Mouse (Mus musculus) kidney, postnatal 25 days (tissue): ENCODE data around the gene Ccng2.
A peak's percentile ranks its signal among the peaks of the same experiment; 100 is the strongest.

Experiments used
- DNase-seq, 2 experiments: peaks; one replicate each; pipeline ENCODE4 v3.0.0; 2021; ENCODE audit warnings: mixed read lengths in 2 of 2

Gene Ccng2

DNA sequence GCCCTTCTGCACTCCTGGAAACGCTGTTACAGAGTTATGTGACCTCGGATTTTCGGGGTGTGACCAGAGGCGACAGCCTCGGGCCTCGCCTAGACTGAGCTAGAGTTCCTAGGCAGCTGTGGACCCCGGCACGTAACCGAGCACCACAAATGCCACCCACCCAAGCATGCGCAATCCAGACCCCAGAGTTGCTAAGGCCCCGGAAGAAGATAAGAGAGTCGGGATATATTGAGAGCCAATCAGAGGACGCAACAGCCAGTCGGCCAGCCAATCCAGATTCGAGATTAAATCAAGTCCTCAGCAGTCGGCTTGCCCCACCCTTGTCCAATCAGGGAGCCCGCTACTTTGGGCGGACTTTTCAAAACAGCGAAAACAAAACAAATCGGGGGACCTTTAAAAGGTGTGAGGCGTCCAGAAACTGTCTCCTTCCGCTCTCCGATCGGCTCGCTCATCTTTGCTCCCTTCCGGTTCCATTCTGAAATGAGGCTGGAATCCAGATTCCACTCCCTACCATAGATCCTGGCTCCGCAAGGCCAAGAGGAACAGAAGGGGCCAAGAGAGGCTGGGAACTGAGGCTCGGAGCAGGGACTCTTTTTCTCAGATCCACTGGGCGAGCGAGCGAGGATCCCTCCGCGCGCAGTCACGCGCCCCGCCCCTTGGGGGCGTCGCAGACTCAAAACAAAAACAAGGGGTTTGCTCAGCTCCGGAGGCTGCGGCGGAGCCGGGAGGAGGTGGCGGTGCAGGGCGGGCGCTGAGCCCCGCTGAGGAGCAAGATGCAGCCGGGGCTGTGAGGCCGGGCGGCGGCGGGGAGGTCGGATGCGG, at the start of gene Ccng2:
Gene Ccng2 (plus strand): TSS at position 375 of the 822 bp plus-strand sequence.
- DNase-seq: peak; percentile 97 to 99

DNA sequence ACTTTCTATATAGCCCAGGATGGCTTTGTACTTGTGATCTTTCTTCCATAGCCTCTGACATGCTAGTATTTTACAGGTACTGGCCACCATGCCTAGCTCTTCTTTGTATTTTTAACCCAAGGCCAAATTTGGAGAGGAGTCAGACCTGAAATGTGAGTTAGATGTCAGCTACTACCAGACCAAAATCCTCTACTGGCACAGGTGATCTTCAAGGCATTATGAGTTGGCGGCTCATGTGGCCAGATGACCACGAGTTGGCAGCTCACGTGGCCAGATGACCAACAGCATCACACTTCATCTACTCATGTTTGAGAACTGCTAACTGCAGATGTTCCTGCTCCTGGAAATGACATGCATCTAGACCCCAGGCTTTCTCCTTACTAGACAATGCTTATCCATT, 48.7 kb upstream of the Ccng2 start:
- DNase-seq: no peak

DNA sequence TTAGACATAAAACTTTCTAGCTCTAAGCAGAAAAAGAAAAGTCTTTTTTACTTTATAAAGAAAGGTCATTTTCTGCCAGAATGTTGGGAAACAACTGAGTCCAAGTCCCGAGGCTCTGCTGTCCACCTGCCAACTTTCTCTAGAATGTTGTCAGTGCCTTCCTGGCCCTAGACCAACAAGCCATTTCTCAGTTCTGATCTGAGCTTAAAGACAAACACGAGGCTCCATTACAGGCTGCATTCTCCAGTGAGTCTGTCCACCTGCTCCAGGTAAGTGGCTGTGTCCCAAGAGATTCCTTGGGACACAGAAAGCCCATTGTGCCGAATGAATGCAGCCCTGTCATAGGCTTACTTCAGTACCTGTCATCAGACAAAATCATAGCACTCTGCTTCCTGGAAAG, 45.4 kb upstream of the Ccng2 start:
- DNase-seq: peak; percentile 69 to 78

DNA sequence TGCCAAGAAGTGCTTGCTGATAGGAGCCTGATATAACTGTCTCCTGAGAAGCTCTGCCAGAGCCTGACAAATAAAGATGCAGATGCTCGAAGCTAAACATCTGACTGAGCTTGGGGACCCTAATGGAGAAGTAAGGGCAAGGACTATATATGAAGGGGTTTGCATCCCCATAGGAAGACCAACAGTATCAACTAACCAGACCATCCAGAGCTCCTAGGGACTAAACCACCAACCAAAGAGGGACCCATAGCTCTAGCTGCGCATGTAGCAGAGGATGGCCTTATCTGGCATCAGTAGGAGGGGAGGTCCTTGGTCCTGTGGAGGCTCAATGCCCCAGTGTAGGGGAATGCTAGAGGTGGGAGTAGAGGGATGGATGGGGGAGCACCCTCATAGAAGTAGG, 42.5 kb upstream of the Ccng2 start:
- no peak for DNase-seq

DNA sequence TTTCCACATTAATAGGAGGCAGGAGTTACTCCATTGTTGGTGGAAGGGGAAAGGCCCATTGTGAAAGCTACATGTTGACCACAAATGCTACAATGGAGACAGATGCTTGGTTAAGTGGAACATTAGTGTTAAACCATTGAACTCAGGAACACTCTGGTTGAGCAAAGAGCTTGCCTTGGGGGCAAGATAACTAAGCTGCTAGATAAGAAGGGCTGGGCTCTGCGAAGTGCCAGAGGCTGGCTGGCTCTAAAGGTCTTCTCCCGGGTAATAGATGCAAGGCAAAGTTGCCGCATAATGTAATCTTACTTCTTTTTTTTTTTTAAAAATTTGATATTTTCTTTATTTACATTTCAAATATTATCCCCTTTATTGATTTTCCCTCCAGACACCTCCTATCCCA, 39.9 kb upstream of the Ccng2 start:
- no peak for DNase-seq

DNA sequence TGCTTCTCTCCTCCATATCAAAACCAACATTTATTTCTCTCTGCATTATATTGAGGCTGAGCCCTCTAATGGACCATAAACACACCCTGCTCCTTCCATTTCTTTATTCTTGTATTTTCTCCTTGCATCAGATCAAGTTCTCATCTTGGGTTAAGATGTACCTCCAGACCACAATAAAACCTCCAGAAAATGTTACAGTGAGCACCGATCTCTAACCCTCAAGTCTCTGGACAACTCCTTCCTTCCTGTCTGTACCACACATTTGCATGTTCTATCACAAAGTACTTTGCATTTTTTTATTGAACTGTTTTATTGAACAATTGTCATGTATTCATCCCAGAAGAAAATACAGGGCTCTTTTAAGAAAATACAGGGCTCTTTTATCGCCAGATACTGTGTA, 37.5 kb upstream of the Ccng2 start:
- DNase-seq: no peak

DNA sequence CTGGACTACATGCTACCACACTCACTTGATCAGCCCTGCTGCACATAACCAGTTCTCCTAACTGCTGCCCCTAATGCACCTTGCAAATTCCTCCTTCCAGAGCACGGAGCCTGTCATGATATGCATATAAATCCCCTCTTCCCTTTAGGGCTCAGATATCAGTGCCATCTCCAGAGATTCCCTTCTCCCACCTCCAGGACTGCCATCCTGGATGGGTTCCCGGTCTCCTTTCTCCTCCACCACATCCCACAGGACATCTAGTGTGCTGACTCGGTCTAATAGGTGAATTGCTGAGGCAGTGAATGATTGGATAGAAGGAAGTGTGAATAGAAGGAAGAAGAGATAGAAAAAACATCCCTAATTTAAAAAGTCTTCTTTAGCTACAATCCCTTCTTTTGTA, 35.3 kb upstream of the Ccng2 start:
- DNase-seq: no peak

DNA sequence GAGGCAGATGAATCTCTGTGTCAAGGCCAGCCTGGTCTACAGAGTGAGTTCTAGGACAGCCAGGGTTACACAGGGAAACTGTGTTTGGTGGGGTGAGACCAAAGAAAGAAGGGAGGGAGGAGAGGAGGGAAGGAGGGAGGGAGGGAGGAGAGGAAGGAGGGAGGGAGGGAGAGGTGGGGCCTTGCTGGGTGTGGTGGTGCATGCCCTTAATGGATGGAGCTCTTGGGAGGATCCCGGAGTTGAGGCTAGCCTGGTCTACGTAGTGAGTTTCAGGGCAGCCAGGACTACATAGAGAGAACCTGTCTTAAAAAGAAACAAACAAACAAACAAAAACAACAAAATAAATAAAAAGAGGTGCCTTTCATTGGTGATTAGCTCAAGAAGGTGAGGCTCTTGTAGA, 34.2 kb upstream of the Ccng2 start:
- DNase-seq: no peak

DNA sequence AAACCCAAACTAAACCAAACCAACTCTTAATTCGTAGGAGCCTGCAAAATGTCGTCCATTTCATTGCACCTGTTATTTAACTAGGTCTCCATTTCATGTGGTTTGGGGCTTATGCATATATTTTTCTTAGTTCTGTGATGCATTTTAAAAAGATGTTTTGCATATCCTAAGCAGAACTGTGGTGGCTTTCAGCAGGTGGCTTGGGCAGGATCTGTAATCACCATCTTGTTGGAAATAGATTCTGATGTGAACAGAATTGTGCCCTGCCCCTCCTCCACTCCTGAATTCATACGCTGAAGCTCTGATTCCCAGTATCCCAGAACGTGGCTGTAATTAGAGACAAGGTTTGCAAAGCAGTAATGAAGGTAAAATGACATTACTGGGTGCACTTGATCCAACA, 32.9 kb upstream of the Ccng2 start:
- no peak for DNase-seq

DNA sequence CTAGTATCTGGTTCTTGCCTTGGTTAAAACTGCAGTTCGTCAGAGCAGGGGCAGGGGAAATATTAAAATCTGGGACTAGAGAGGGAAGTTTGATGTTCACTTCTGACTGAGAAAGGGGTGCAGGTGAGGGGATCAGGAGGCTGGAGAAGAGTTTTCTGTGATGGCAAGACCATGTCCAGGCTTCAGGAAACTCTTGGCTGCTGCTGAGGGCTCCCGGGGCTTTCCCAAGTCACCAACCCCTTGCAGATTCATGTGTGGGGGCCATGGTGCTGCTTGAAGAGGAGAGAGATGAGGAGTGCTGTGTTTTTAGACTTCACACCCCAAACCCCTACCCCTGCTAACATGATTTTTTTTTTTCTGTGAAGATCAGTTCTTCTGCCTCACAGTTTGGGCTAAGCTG, 32.5 kb upstream of the Ccng2 start:
- no peak for DNase-seq

DNA sequence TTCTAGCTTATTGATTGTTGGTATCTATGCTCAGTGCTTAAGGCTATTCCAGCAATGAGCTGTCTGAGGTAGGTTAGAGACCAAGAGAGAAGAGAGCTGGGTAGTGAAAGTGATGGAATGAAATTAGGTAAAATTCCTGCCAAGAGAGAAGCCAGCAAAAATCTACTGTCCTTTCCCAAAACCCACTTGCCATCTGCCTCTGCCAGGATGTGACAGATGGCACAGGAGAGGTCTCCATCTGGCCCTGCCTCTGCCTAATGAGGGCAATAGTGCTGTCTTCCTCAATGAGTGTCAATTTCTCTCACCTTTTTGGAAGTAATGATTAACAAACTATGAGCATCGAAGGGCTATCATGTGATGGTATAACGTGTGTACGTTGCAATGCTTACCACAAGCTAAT, 31.2 kb upstream of the Ccng2 start:
- no peak for DNase-seq

DNA sequence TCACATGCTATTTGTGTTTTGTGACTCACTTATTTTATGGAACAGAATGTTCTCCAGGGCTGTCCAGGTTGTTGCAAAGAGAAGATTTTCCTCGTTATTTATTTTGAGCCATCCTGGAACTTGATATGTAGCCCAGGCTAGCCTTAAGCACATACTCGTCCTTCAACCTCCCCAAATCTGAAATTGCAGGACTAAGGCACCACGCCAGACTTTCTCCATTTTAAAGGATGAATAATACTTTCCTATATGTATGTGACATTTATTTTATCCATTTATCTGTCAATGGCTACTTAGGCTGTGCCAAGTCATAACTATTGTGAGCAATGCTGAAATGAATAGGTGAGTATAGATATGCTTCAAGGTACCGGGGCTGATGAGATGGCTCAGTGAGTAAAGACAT, 30.5 kb upstream of the Ccng2 start:
- no peak for DNase-seq

DNA sequence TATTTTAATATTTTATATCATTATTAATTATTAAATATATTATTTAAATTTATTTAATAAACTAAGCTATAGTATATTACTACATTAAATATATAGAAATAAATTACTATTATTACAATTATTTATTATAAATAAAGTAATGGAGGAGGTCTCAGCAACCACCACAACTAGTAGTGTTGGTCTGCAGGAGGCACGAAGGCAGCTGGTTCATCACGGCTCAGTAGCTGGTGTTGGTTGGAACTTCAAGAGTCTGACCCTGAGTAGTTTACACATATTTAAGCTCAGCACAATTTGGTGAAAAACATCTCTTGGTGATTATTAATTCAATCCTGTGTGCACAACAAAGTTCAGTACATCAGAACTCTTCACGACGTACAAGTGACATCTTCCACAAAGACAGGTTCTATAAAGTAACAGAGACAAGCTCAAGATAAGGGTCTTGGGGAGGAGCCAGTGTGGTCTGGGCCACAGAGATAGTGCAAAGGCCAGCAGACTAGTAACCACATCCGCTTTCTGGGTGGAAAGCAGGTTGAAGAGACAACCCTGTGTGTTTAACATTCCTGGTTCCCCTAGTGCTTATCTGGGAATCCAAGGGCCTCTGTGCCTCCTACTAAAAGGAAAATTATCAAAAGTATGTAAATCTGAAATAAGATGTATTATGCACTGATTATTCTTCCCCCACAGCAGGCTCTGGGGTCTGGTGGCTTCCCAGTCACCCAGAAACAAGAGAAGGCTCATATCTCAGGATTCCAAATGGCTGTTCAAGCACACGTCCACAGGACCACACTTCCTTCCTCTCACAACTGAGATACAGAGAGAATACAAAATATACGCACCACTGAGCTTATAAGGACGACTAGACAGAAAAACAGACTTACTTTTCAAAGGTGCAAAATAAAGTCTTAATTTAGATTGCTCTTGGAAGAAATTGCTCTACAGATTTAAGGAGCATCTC, 27.2 kb upstream of the Ccng2 start:
- no peak for DNase-seq

DNA sequence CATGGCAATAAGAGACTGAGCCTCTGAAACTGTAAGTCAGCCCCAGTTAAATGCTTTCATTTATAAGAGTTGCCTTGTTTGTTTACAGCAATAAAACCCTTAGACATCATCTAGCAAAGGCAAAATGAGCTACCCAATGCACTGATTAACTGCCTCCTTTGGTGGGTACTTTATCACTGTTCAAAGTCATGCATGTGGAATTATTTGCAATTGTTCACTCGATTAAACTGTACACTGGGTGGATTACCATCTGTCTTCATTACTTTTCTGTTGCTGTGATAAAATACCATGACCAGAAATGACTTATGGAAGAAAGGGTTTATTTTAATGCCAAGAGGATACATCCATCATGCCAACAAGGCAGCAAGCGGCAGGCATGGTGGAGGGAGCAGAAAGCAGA, 21.8 kb upstream of the Ccng2 start:
- no peak for DNase-seq

DNA sequence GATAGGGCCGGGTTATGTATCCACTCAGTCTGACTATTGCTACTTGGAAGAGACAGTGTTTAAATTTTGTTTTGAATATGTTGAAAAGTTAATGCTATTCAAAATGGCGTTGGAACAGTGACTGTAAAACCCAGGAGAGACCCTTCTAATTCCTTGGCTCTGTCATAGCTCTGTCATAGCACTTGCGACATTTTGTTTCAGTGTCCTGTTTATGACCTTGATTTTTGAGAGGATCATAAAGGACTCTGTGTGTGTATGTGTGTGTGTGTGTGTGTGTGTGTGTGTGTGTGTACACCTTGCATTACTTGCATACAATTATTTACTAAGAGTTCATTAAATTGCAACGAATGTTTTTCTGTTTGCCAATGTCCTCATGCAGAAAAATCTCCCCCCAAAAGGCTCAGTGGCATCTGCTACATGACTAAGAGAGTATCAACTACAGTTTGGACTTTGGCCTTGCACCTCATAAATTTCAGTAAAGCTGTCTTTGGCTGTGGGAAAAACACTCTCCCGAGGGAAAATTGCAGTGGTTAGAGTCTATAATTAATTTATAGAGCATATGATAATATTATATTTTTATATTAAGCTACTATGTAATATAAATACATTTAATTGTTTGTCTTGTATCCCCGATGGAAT, 17.0 kb upstream of the Ccng2 start:
- no peak for DNase-seq

DNA sequence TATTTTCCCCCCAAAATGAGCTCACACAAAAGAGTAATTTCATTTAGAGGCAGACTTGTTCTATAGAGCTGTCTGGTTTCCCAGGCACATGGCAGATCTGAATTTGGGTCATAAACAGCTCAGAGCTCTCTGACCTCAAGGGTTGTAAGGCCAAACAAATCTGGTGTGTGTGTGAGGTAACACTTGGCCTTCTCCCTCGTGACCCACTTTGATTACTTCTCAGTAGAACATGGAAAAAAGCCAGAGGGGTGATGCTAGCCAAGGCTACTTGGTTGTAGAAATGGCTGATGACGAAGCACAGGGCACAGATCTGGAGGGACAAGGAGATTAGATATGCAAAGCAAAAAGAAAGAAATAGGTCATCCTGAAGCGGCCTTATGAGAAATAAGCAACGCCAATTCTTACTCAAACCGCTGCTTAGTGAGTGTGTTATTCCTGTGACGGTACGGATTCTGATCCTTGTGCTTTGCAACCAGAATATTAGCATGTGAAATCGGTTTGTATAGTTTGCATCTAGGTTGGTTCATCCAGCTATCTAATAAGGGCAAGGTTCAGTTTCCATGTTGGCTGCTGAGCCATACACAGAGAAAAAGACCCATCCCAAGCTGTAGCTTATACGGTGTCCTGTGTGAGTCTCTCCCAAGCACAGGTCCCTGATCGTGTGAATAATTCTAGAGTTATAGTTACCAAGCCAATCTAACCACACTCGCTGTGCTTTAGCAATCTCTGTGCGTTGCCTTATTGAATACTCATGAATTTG, 15.9 kb upstream of the Ccng2 start:
- peak in 1 of 2 experiments; percentile 44 for DNase-seq

DNA sequence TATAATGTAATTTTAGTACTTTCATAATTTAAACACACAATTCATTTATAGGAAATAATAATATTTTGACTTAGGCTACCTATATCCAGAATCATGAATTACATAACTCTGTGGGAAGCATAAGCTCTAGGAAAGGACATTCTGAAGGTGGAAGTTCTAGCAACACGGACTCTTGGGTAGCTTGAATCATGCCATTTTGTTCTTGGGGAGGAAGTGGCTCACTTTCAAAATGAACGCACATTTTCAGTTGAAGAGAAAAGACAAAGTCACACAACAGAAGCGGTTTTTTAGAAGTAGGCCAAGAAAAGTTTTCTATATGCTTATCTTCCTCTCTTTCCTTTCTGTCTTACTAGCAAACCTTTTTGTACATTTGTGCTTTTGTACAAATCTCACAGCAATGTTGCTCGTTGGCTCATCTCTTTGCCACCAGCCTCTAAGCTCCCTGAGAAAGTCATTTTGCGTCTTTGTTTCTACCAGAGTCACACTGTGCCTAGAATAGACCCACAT, 11.2 kb upstream of the Ccng2 start:
- no peak for DNase-seq

DNA sequence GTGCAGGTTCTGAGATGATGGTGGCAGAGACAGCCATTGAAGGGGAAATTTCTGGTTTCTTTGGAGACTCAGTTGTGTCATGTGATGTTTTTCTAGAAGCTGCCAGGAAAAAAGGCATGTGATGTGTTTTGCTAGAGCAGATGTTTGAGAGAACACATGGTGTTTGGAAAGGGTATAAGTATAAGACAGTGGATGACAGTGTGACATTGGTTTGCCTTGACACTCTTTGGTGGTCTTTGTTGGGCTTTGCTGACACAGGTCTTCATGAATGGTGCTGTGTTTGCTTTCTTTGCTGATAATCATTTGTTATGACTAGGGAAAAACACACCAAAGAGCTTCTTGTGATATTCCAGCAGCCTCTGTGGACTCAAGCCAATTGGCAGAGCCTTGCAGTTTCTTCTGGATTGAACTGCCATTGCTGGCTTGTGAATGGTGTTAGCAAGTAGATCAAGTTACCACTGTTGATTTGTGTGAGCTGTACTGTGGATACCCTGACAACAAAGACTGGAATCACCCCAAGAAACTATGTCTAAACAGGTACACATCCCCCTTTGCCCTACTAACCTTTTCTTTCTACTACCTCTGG, 10.1 kb upstream of the Ccng2 start:
- no peak for DNase-seq

DNA sequence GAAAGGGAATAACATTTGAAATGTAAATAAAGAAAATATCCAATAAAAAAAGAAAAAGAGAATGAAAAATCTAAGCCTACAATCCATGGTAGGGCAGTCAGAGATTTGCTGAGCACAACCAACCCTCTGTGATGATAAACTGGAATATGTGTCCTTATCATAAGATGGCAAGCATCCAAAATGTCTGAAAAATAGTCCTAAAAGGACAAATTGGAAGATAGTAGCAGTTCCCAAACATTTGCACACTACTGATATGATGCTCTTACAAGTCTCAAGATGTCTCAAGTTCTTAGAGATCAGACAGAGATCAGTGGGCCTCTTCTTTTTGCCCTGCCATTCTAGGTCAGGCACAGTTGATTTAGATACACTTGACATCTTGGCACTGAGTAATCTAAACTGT, 7.7 kb upstream of the Ccng2 start:
- DNase-seq: no peak

DNA sequence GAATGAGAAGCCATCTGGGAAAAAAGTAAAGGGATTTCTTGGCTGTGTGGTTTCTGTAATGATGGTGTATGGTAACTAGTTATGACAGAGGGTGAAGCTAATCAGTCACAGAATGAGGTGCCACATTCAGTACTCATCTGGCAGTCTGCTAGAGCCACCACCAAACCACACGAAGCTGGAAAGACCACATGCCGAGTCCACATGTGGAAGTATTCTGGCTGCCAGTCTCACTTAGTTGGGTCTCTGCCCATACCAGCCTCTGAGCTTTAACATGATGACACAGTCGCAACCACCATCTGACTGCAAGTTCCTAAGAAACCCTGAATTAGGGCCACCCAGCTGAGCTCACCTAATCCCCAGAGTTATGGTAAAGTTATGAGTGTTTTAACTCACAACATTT, 6.1 kb upstream of the Ccng2 start:
- DNase-seq: no peak

DNA sequence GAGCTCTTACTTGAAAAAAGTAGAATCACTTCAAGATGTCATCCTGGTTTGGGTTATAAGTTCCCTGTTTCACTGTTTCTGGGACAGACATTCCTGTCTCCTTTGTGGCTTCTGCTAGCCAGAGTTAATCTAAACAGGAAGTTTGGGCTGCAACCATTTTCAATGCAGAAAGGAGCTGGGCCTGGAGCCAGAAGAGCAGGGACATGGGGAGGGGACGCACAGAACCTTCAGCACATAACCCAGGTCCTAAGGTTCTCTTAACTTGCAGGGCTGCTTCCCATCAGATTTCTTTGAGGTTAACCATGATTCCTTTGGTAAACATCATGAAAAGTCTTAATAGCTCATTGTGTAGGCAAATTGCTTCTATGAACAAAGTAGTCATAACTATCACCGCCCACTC, 4.3 kb upstream of the Ccng2 start:
- no peak for DNase-seq

DNA sequence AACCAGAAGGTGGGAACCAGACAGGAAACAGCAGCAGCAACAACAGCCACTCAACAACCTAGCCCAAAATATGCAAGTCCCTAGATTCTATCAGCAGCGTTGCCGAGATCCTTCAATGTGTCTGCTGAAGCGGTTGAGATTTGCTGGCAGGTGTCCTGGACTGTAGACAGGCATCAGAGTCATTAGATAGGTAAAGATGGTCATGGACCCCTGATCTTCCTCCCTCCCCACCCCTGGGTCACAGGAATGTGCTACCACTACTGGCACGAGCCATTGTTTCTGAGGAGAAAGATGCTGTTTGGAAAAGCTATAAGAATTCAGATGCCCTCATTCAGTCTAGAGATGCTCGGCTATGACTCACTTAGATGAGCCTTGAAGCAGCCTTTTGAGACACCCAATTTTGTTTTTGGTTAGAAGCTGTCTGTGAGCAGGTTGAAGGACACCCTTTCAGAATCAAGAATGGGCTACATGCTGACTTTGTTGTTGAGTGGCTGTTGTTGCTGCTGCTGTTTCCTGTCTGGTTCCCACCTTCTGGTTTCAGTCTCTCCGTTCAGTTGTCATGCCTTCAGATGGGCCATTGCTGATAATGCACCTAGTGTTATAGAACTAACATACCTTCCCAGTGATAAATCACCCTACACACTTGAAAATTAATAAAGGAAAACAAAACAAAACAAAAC, 3.5 kb upstream of the Ccng2 start:
- DNase-seq: no peak
